7 mouse cellular contexts compared by ENCODE assay signal in genomic region chr5:125404536-125404902, GRCm38 (mm10). TPM values are rescaled to one million over a fixed set of nuclear protein-coding genes. Genes with fewer than 3 reads are reported as not detected.
DNase-seq lines count a peak whose midpoint lies in the region; ATAC-seq lines count a peak whose summit lies in the region.

No protein-coding gene starts in this region.

- H3K9me3 ChIP-seq in megakaryocyte, embryonic 14.5 days: no peaks in the 10 kb centered on the region
- H3K9me3 ChIP-seq in embryonic facial prominence, embryonic 14.5 days (ENCODE audit: control insufficient read depth, low read length): no peaks in the 10 kb centered on the region
- no peaks in the 10 kb centered on the region for H3K9me3 ChIP-seq in intestine, embryonic 16.5 days (ENCODE audit: control insufficient read depth, low read length)
- H3K9me3 ChIP-seq in neural tube, embryonic 15.5 days (replicated peaks): no peaks in the 10 kb centered on the region

- H3K4me1 ChIP-seq in megakaryocyte, embryonic 14.5 days: peaks cover 51% of the 10 kb centered on the region
- H3K4me1 ChIP-seq in embryonic facial prominence, embryonic 14.5 days (ENCODE audit: control insufficient read depth, insufficient read depth, low read length): peaks cover 6% of the 10 kb centered on the region; the same call in 1 of the 2 replicates
- H3K4me1 ChIP-seq in intestine, embryonic 16.5 days (ENCODE audit: control insufficient read depth, insufficient read depth, low read length): peaks cover 10% of the 10 kb centered on the region
- peaks cover 34% of the 10 kb centered on the region for H3K4me1 ChIP-seq in neural tube, embryonic 15.5 days

- H3K27me3 ChIP-seq in megakaryocyte, embryonic 14.5 days (replicated peaks): peaks cover 10% of the 10 kb centered on the region
- no peaks in the 10 kb centered on the region; the same call in 1 of the 2 replicates for H3K27me3 ChIP-seq in embryonic facial prominence, embryonic 14.5 days (replicated peaks; ENCODE audit: control insufficient read depth, insufficient read depth, low read length)
- H3K27me3 ChIP-seq in intestine, embryonic 16.5 days (replicated peaks; ENCODE audit: control insufficient read depth, insufficient read depth, low read length): no peaks in the 10 kb centered on the region
- H3K27me3 ChIP-seq in neural tube, embryonic 15.5 days (replicated peaks): no peaks in the 10 kb centered on the region

- 3% methylated on average over 7 of the region's 7 CpGs for WGBS in embryonic facial prominence, embryonic 14.5 days
- under 1% methylated on average over 7 of the region's 7 CpGs for WGBS in intestine, embryonic 16.5 days
- WGBS in neural tube, embryonic 15.5 days: 2% methylated on average over 7 of the region's 7 CpGs

- H3K4me3 ChIP-seq in megakaryocyte, embryonic 14.5 days (replicated peaks): peak overlapping the region; percentile 97
- peak overlapping the region; percentile 67 for H3K4me3 ChIP-seq in embryonic facial prominence, embryonic 14.5 days (ENCODE audit: low read depth, low read length)
- H3K4me3 ChIP-seq in intestine, embryonic 16.5 days (ENCODE audit: low read length): peak overlapping the region; percentile 50
- H3K4me3 ChIP-seq in neural tube, embryonic 15.5 days (replicated peaks): peak overlapping the region; percentile 55

- ATAC-seq in megakaryocyte, adult 5-6 weeks (ENCODE audit: poor library complexity, severe bottlenecking): no peak
- no peak for ATAC-seq in embryonic facial prominence, embryonic 14.5 days (ENCODE audit: low read depth)
- ATAC-seq in intestine, embryonic 16.5 days: no peak
- no peak for ATAC-seq in neural tube, embryonic 15.5 days (ENCODE audit: low FRiP score)

- H3K9ac ChIP-seq in embryonic facial prominence, embryonic 14.5 days (ENCODE audit: low read depth, low read length): peak overlapping the region; percentile 74
- H3K9ac ChIP-seq in intestine, embryonic 16.5 days (ENCODE audit: low read depth, low read length): peak overlapping the region; percentile 71
- H3K9ac ChIP-seq in neural tube, embryonic 15.5 days (replicated peaks): peak overlapping the region; percentile 56

- H3K27ac ChIP-seq in embryonic facial prominence, embryonic 14.5 days (replicated peaks; ENCODE audit: low read depth, low read length): peak overlapping the region; percentile 86
- H3K27ac ChIP-seq in intestine, embryonic 16.5 days (ENCODE audit: low read length): peak overlapping the region; percentile 90
- H3K27ac ChIP-seq in neural tube, embryonic 15.5 days (replicated peaks): peak overlapping the region; percentile 93

- no peaks in the 10 kb centered on the region for H3K36me3 ChIP-seq in megakaryocyte, embryonic 14.5 days (replicated peaks; ENCODE audit: low read length)
- no peaks in the 10 kb centered on the region for H3K36me3 ChIP-seq in embryonic facial prominence, embryonic 14.5 days (ENCODE audit: control insufficient read depth, insufficient read depth, low read length)
- H3K36me3 ChIP-seq in intestine, embryonic 16.5 days (ENCODE audit: control insufficient read depth, insufficient read depth, low read length): no peaks in the 10 kb centered on the region
- no peaks in the 10 kb centered on the region for H3K36me3 ChIP-seq in neural tube, embryonic 15.5 days

- H3K4me2 ChIP-seq in embryonic facial prominence, embryonic 14.5 days (ENCODE audit: low read depth, low read length): peak overlapping the region; percentile 66
- peak overlapping the region; percentile 85 for H3K4me2 ChIP-seq in intestine, embryonic 16.5 days (ENCODE audit: low read depth, low read length)
- peak overlapping the region; percentile 82 for H3K4me2 ChIP-seq in neural tube, embryonic 15.5 days

- DNase-seq in embryonic facial prominence, embryonic 14.5 days (ENCODE audit: low spot score): peak; percentile 46
- no peak for DNase-seq in natural killer cell, adult 2 months (ENCODE audit: low spot score in 2 of 2)
- no peak for DNase-seq in adrenal gland, postnatal 4 days (ENCODE audit: low spot score in 2 of 2)

RNA-seq across cellular contexts. Expression of gene Ubc, which starts 14.5 kb away (rescaled TPM):
- 71.3 and 127 TPM in 2 replicates for polyA plus RNA-seq in megakaryocyte, embryonic 14.5 days (2012; ENCODE audit: insufficient read depth, low replicate concordance)
- 260 and 265 TPM in 2 replicates for total RNA-seq in megakaryocyte, adult 5-6 weeks (2015)
- 355 and 414 TPM in 2 replicates for total RNA-seq in megakaryocyte, adult 5-6 weeks (2017)
- 879 and 1,077 TPM in 2 replicates for polyA plus RNA-seq in embryonic facial prominence, embryonic 14.5 days (2014; fragmentation: Nextera tagmentation; extraction: Ambion mirVana)
- 897 and 920 TPM in 2 replicates for polyA plus RNA-seq in intestine, embryonic 16.5 days (2015; fragmentation: Nextera tagmentation; extraction: Ambion mirVana)
- 1,353 and 1,380 TPM in 2 replicates for polyA plus RNA-seq in neural tube, embryonic 15.5 days (2015; fragmentation: Nextera tagmentation; extraction: Ambion mirVana)
- 1,000 to 10,000 TPM; 1,138 to 1,334 TPM for total RNA-seq in adrenal gland, postnatal 4 days (2021)

RNA-seq across cellular contexts. Expression of gene Gm10382, which starts 15.4 kb away (rescaled TPM):
- polyA plus RNA-seq in megakaryocyte, embryonic 14.5 days (2012; ENCODE audit: insufficient read depth, low replicate concordance): 0.53 and 1.9 TPM in 2 replicates
- not detected in 2 replicates for total RNA-seq in megakaryocyte, adult 5-6 weeks (2015)
- total RNA-seq in megakaryocyte, adult 5-6 weeks (2017): 0.11 TPM in 1 of 2 replicates, not detected in the other
- 0.24 TPM in 1 of 2 replicates, not detected in the other for polyA plus RNA-seq in embryonic facial prominence, embryonic 14.5 days (2014; fragmentation: Nextera tagmentation; extraction: Ambion mirVana)
- 0.18 and 0.24 TPM in 2 replicates for polyA plus RNA-seq in intestine, embryonic 16.5 days (2015; fragmentation: Nextera tagmentation; extraction: Ambion mirVana)
- 0.59 and 0.74 TPM in 2 replicates for polyA plus RNA-seq in neural tube, embryonic 15.5 days (2015; fragmentation: Nextera tagmentation; extraction: Ambion mirVana)
- total RNA-seq in adrenal gland, postnatal 4 days (2021): under 1 TPM in 1 of 2 experiments, not detected in 1; 0.25 TPM

RNA-seq across cellular contexts. Expression of gene Dhx37, which starts 29.4 kb away (rescaled TPM):
- 14.4 and 23.5 TPM in 2 replicates for polyA plus RNA-seq in megakaryocyte, embryonic 14.5 days (2012; ENCODE audit: insufficient read depth, low replicate concordance)
- 6.6 and 13.9 TPM in 2 replicates for total RNA-seq in megakaryocyte, adult 5-6 weeks (2015)
- 15.7 and 29.0 TPM in 2 replicates for total RNA-seq in megakaryocyte, adult 5-6 weeks (2017)
- polyA plus RNA-seq in embryonic facial prominence, embryonic 14.5 days (2014; fragmentation: Nextera tagmentation; extraction: Ambion mirVana): 4.8 and 5.4 TPM in 2 replicates
- polyA plus RNA-seq in intestine, embryonic 16.5 days (2015; fragmentation: Nextera tagmentation; extraction: Ambion mirVana): 8.3 and 10.2 TPM in 2 replicates
- polyA plus RNA-seq in neural tube, embryonic 15.5 days (2015; fragmentation: Nextera tagmentation; extraction: Ambion mirVana): 9.9 and 10.9 TPM in 2 replicates
- total RNA-seq in adrenal gland, postnatal 4 days (2021): 10 to 100 TPM; 14.0 to 16.0 TPM

RNA-seq across cellular contexts. Expression of gene Bri3bp, which starts 36.8 kb away (rescaled TPM):
- 36.3 and 36.5 TPM in 2 replicates for polyA plus RNA-seq in megakaryocyte, embryonic 14.5 days (2012; ENCODE audit: insufficient read depth, low replicate concordance)
- total RNA-seq in megakaryocyte, adult 5-6 weeks (2015): 46.8 and 49.2 TPM in 2 replicates
- total RNA-seq in megakaryocyte, adult 5-6 weeks (2017): 19.7 and 26.3 TPM in 2 replicates
- 28.8 and 29.3 TPM in 2 replicates for polyA plus RNA-seq in embryonic facial prominence, embryonic 14.5 days (2014; fragmentation: Nextera tagmentation; extraction: Ambion mirVana)
- 58.2 and 58.3 TPM in 2 replicates for polyA plus RNA-seq in intestine, embryonic 16.5 days (2015; fragmentation: Nextera tagmentation; extraction: Ambion mirVana)
- 37.3 and 40.6 TPM in 2 replicates for polyA plus RNA-seq in neural tube, embryonic 15.5 days (2015; fragmentation: Nextera tagmentation; extraction: Ambion mirVana)
- total RNA-seq in adrenal gland, postnatal 4 days (2021): 10 to 100 TPM; 34.2 to 37.0 TPM
